Mouse (Mus musculus): ENCODE measurements around the gene Zkscan16.

DNA sequence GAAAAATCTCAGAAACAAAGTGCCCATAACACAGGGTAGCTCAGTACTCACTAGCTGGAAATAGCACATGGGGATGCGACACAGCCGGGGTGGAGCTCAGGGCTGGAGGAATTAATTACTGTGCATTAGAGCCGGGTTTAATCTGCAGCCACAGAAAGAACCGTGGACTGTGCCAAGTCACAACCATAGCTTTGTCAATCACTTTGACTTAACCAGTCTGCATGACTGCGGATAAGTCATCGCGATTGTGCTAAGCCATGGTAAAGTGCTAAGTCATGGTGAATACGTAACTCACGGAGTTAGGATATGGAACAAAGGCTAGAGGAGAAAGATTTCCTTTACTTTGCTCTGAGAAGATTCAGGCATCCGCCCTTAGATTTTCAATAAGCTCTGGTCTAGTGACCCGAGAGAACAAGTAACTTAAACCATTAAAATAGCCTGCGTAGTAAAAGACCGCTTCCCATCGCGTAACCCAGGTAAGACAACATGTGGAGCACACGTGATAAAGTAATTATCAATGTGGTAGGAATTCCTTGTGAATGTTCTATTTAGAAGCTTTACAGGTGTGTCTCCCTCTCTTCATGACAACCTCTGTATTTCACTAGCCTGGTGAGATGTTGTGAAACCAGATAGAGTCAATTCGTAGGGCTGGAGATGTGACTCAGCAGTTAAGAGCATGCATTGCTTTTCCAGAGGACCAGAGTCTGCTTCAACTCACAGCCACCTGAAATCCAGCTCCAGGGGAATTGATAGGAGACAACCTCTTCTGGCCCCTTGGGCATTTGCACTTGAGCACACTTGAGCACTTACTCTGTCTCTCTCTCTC, 47.4 kb downstream of the Zkscan16 start:
- TF ChIP-seq EP300 (IDR thresholded peaks at IDR 0.05; ENCODE audit: low read depth): no peak
- no peak for TF ChIP-seq CTCF (IDR thresholded peaks at IDR 0.05; ENCODE audit: low read depth)
